Mouse (Mus musculus) cerebellum, adult 2 months (tissue): ENCODE measurements around the gene Izumo4. TPM values are rescaled to one million over a fixed set of nuclear protein-coding genes. Genes with fewer than 3 reads are reported as not detected.

Experiments used
- DNase-seq, 2 experiments: peaks; one replicate each; pipeline ENCODE4 v3.0.0; 2021
- H3K27ac ChIP-seq: fragments of 200-500 bp; 2 replicates; pipeline ENCODE4 v1.5.1; 2012; ENCODE audit warnings: low read length, control low read depth, inconsistent platforms; ENCODE audit not compliant: insufficient read depth
- H3K27me3 ChIP-seq: fragments of 200-500 bp; 2 replicates; pipeline ENCODE4 v1.6.1; 2012; ENCODE audit warnings: inconsistent platforms, mild to moderate bottlenecking, low read length, moderate library complexity; ENCODE audit not compliant: control insufficient read depth, insufficient read depth
- H3K4me1 ChIP-seq: fragments of 200-500 bp; 2 replicates; pipeline ENCODE4 v1.6.1; 2011; ENCODE audit warnings: low read length; ENCODE audit not compliant: control insufficient read depth, insufficient read depth
- H3K4me3 ChIP-seq: fragments of 200-500 bp; replicated peaks from 2 replicates; pipeline ENCODE3; 2011; ENCODE audit warnings: mild to moderate bottlenecking, low read depth, low read length, control low read depth; ENCODE audit not compliant: insufficient read depth
- CTCF ChIP-seq: fragments of 200-500 bp; IDR thresholded peaks from 2 replicates; pipeline ENCODE4 v1.5.1; 2011; ENCODE audit warnings: low read depth, mild to moderate bottlenecking, control low read depth, low read length, moderate library complexity, borderline replicate concordance; ENCODE audit not compliant: insufficient read depth
- POLR2A ChIP-seq: fragments of 200-500 bp; IDR thresholded peaks from 2 replicates; pipeline ENCODE4 v1.6.1; 2011; ENCODE audit warnings: low read length, control low read depth, borderline replicate concordance; ENCODE audit not compliant: insufficient read depth
- WGBS: fragments of 180-500 bp; shearing (Covaris S2); methylation state at CpG from one replicate; pipeline ENCODE4 v1.1.7; 2018; 5-methylcytosine and 5-hydroxymethylcytosine counted together
- polyA plus RNA-seq: library from polyadenylated mRNA; depleted of rRNA; stranded (reverse); fragments of >200 nt; gene quantifications from 2 replicates; pipeline ENCODE4 v1.2.3, GENCODE M21; 2012

The Izumo4 gene
- polyA plus RNA-seq, 1 experiment = 112 TPM

- TF ChIP-seq POLR2A (no peak), CTCF (no peak)
- WGBS = 66% methylated on average over 10 of the region's 10 CpGs
- H3K4me1 ChIP-seq = peaks cover 51% of the 10 kb centered on the region
- H3K27ac ChIP-seq = no peak overlapping the region
- no peak for DNase-seq
- H3K4me3 ChIP-seq = no peak overlapping the region
- H3K27me3 ChIP-seq = no peaks in the 10 kb centered on the region
Measured at GRCm38 (mm10) chr10:80665981-80666733, 35.8 kb upstream of the Izumo4 start.

GRCm38 (mm10) chr10:80666837-80667412 is 35.1 kb upstream of the Izumo4 start:
- no peak overlapping the region for H3K4me3 ChIP-seq
- peaks cover 59% of the 10 kb centered on the region for H3K4me1 ChIP-seq
- no peak for DNase-seq
- no peaks in the 10 kb centered on the region for H3K27me3 ChIP-seq
- no peak for TF ChIP-seq CTCF
- no peak for TF ChIP-seq POLR2A
- H3K27ac ChIP-seq = no peak overlapping the region
- WGBS = 69% methylated on average over 19 of the region's 19 CpGs

GRCm38 (mm10) chr10:80668614-80669013 is 33.4 kb upstream of the Izumo4 start:
- no peak for TF ChIP-seq POLR2A
- TF ChIP-seq CTCF = no peak
- Histone ChIP-seq H3K27me3 (no peaks in the 10 kb centered on the region), H3K27ac (peak overlapping the region; percentile 46; the same call in 1 of the 2 replicates), H3K4me1 (peaks cover 75% of the 10 kb centered on the region), H3K4me3 (no peak overlapping the region)
- WGBS = 26% methylated on average over 11 of the region's 11 CpGs
- DNase-seq = peak; percentile 64 to 78

DNA sequence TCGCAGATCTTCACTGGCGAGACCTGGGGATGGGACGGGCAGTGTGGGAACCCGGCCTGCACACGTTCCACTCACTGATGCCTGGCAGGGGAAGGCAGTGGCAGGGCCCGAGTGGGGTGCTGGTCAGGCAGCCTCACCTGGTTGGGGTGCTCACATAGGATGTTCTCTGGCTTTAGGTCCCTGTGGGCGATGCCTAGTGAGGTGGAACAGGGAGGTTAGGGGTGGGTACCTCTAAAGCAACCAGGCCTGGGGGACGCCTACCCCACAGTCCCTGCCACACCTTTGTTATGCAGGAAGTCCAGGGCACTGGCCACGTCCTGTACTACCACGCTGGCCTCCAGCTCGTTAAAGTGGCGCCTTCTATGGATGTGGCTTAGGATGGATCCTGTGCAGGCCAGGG is 33.0 kb upstream of the Izumo4 start:
- no peaks in the 10 kb centered on the region for H3K27me3 ChIP-seq
- DNase-seq = no peak
- peak overlapping the region; percentile 46 for H3K27ac ChIP-seq
- 61% methylated on average over 12 of the region's 12 CpGs for WGBS
- H3K4me3 ChIP-seq = no peak overlapping the region
- no peak for TF ChIP-seq POLR2A
- no peak for TF ChIP-seq CTCF
- peaks cover 77% of the 10 kb centered on the region for H3K4me1 ChIP-seq

- WGBS = 14% methylated on average over 7 of the region's 7 CpGs
- Histone ChIP-seq H3K27ac (peak overlapping the region; percentile 46), H3K4me3 (no peak overlapping the region), H3K27me3 (no peaks in the 10 kb centered on the region), H3K4me1 (peaks cover 78% of the 10 kb centered on the region)
- DNase-seq = peak; percentile 77 to 82
- TF ChIP-seq POLR2A (no peak), CTCF (no peak)
Measured at GRCm38 (mm10) chr10:80669737-80670485, 32.1 kb upstream of the Izumo4 start.

GRCm38 (mm10) chr10:80670531-80670930 is 31.5 kb upstream of the Izumo4 start:
- no peaks in the 10 kb centered on the region for H3K27me3 ChIP-seq
- H3K4me1 ChIP-seq = peaks cover 74% of the 10 kb centered on the region
- no peak overlapping the region for H3K4me3 ChIP-seq
- no peak for TF ChIP-seq CTCF
- no peak for DNase-seq
- H3K27ac ChIP-seq = peak overlapping the region; percentile 46
- WGBS = 9% methylated on average over 2 of the region's 2 CpGs

GRCm38 (mm10) chr10:80671251-80671650 is 30.7 kb upstream of the Izumo4 start:
- Histone ChIP-seq H3K27ac (peak overlapping the region; percentile 60; the same call in 1 of the 2 replicates), H3K4me1 (peaks cover 67% of the 10 kb centered on the region), H3K4me3 (no peak overlapping the region), H3K27me3 (no peaks in the 10 kb centered on the region)
- TF ChIP-seq CTCF (no peak), POLR2A (no peak)
- DNase-seq = no peak
- 69% methylated on average over 4 of the region's 4 CpGs for WGBS
